Mouse (Mus musculus): ENCODE data around the gene Apoa2. TPM values are rescaled to one million over a fixed set of nuclear protein-coding genes. Genes with fewer than 3 reads are reported as not detected.
A peak's percentile ranks its signal among the peaks of the same experiment; 100 is the strongest.
"Not testable (repeated sequence)": the region's sequence is repeated elsewhere in the genome, so short reads cannot be mapped to it uniquely, and the experiment has no call there.

Apoa2 gene
- total RNA-seq, 2 experiments from 2014 or later, result 4.2 TPM; not detected in 1

- DNase-seq, result no peak
These were observed 12.6 kb downstream of the Apoa2 start for GRCm38 (mm10) chr1:171237438-171237837.

GRCm38 (mm10) chr1:171238463-171238862, 13.6 kb downstream of the Apoa2 start:
- peak; percentile 47 for DNase-seq

- no peak for DNase-seq
These were observed 15.3 kb downstream of the Apoa2 start for GRCm38 (mm10) chr1:171239992-171240744.

GRCm38 (mm10) chr1:171240911-171241310, 16.1 kb downstream of the Apoa2 start:
- no peak for DNase-seq

GRCm38 (mm10) chr1:171241952-171242351, 17.1 kb downstream of the Apoa2 start:
- not testable (repeated sequence) for DNase-seq

- no peak for DNase-seq
These were observed 20.5 kb downstream of the Apoa2 start for GRCm38 (mm10) chr1:171245353-171245752.

GRCm38 (mm10) chr1:171246709-171247452, 22.0 kb downstream of the Apoa2 start:
- DNase-seq, result peak; percentile 98

GRCm38 (mm10) chr1:171247453-171247841, 22.6 kb downstream of the Apoa2 start:
- no peak for DNase-seq

- no peak for DNase-seq
These were observed 23.1 kb downstream of the Apoa2 start for GRCm38 (mm10) chr1:171247916-171248315.

GRCm38 (mm10) chr1:171248386-171249226, 23.8 kb downstream of the Apoa2 start:
- no peak for DNase-seq

- DNase-seq, result peak; percentile 56
These were observed 25.2 kb downstream of the Apoa2 start, which contains the start of gene Adamts4 for GRCm38 (mm10) chr1:171249913-171250600. Adamts4 (plus strand) TSS chr1:171250421.

GRCm38 (mm10) chr1:171250680-171251593, 26.1 kb downstream of the Apoa2 start, which contains the start of gene Ndufs2:
Ndufs2 (minus strand) TSS chr1:171251388.
- DNase-seq, result peak; percentile 49

- peak; percentile 58 for DNase-seq
These were observed 26.9 kb downstream of the Apoa2 start for GRCm38 (mm10) chr1:171251594-171252324.

- DNase-seq, result no peak
These were observed 27.6 kb downstream of the Apoa2 start for GRCm38 (mm10) chr1:171252415-171252814.

GRCm38 (mm10) chr1:171256095-171256818, 31.4 kb downstream of the Apoa2 start:
- no peak for DNase-seq

GRCm38 (mm10) chr1:171256937-171257548, 32.2 kb downstream of the Apoa2 start:
- peak; percentile 62 for DNase-seq

GRCm38 (mm10) chr1:171257781-171258180, 32.9 kb downstream of the Apoa2 start:
- no peak for DNase-seq

GRCm38 (mm10) chr1:171258921-171259320, 34.1 kb downstream of the Apoa2 start:
- no peak for DNase-seq

GRCm38 (mm10) chr1:171260316-171260715, 35.5 kb downstream of the Apoa2 start:
- DNase-seq, result no peak
